Mouse (Mus musculus) cerebellum, adult 9-10 months (tissue): Measurements from ENCODE around the gene Mapk8ip1.

Experiments
- DNase-seq: peaks from one replicate; pipeline ENCODE4 v3.0.0; 2022

Gene Mapk8ip1

GRCm38 (mm10) chr2:92370821-92371805, 29.9 kb downstream of the Mapk8ip1 start:
- peak; percentile 47 for DNase-seq

DNA sequence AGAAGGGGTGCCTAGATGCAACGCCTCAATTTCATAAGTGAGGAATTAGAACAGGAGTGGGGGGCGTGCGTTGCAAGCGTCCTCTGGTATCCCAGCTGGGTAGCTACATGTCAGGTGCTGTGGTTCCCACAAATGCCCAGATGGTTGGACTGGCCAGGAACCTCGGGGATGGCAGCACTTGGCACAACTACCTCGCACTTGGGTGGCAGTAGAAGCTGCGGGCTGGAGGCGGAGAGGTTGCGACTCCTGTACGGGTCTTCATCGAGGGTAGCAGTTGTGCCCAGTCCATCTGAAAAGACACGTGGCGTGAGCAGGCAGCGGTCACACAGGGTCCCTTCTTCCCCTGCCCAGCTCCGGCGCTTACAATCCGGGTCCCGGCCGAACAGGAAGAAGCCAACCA, 30.7 kb downstream of the Mapk8ip1 start:
- peak; percentile 51 for DNase-seq

DNA sequence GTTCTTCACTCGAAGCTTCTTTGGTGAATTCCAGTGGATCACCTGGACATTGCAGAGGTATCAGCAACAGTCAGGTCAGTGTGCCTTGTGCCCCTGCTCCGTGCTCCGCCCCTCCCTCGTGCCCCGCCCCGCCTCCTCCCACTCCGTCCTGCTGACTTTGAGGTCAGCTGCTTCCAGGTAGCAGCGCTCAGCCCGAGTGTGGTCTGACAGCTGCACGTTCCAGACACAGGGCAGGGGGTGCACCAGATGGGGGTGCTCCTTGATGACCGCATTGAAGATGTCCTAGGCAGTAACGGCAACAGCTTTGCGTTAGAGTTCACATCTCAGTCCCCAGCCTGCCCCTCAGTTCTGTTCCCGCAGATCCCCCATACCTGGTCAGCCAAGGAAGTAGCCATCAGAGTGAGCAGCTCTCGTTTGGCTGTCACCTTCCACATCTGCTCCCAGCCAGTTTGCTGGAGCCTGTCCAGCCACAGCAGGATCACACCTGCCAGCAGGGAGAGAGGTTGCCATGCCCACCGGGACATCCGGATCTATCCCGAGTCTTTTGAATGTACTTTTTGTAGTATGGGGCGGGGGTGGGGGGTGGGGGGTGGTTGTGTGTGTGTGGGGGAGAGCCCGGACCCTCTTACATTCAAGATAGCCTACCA, 33.6 kb downstream of the Mapk8ip1 start:
- DNase-seq = no peak

DNA sequence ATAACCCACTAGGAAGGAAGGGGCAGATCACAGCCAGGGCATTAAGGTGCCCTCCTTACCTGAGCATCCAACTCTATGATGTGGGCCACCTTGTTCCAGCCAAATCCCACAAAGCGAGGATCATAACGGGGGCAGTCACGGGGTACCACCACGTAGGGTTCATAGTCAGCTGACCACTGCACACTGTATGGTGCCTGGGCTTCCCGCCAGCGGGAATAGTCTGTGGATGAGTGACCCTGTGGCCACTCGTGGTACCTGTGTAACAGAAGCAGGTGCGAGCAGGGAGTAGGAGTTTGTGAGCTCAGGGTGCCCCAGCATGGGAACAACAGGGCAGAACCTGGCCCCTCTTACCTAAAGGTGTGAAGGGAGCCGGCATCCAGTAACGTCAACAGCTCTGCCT, 35.5 kb downstream of the Mapk8ip1 start:
- DNase-seq = no peak

GRCm38 (mm10) chr2:92364086-92364485, 37.0 kb downstream of the Mapk8ip1 start:
- no peak for DNase-seq

DNA sequence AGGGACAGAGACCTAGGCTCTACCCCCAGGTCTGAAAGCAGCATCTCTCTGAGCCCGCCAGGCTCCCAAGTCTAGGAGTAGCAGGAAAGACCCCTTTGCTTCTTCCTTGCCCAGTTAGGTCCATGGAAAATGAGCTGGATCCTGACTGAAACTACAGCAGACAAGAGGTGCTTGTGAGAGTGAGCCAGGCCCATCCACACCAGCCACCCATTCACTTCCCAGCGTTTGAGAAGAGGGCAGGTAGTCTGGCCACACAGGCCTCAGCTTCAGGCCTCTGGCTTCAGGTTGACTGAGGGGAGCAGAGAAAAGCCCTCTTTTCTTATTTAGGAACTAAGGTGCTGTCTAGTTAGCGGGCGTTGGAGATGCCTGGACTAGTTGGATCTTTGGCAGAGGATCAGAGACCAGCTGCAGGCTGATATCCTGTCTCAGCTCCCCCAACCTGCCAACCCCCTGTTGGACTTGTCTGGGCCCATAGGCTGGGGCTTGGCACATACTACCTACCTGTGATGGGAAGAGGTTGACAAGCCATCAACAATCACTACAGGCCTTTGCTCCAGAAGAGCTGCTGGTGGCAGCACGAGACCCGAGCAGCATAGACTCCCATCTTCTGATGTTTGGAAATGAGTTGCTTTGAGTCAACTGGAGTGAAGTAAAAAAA, 38.4 kb downstream of the Mapk8ip1 start:
- DNase-seq = no peak

GRCm38 (mm10) chr2:92361795-92362194, 39.3 kb downstream of the Mapk8ip1 start:
- DNase-seq = no peak

DNA sequence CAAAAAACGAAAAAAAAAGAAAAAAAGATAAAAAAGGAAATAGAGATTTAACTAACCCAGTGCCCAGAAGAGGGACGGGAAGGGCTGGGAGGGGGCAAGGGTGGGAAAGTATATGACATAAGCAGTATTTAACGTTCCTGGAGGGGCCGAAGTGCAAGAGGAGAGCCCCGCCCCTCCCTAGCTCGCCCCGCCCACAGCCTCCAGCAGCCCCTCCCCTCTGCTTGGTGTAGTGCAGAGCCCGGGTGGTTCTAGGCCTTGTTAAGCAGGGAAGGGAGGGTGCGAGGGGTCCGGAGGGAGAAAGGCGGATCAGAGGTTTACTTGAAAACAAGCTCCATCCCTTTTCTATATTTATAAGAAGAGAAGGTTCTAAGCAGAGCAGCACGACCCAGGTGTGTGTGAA, 40.2 kb downstream of the Mapk8ip1 start:
- DNase-seq = no peak

DNA sequence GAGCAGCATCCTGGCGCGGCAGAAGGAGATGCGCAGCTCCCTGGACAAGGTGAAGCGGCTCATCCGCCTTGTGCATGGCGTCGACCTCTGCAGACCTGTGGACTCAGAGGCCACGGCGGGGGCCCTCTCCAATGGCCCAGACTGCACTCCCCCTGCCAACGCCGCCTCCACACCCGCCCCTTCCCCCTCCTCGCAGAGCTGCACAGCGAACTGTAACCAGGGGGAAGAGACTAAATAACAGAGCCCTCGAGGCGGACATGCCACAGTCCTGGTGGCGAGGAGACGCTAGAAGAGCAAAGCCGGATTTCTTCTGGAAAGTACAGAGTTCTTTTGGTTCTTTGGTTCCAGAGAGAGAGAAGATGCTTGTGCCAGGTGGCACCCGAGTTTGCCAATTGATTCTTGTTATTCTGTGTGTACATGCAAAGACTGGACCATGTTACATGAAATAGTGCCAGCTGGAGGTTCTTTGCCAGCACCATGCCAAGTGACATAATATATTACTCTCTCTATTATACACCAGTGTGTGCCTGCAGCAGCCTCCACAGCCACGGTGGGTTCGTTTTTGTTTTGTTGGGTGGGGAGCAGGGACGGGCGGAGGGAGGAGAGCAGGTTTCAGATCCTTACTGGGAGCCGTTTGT, 40.8 kb downstream of the Mapk8ip1 start:
- peak; percentile 59 for DNase-seq

- peak; percentile 48 for DNase-seq
Measured at GRCm38 (mm10) chr2:92359301-92359700, 41.8 kb downstream of the Mapk8ip1 start.

GRCm38 (mm10) chr2:92354224-92354623, 46.8 kb downstream of the Mapk8ip1 start:
- no peak for DNase-seq

DNA sequence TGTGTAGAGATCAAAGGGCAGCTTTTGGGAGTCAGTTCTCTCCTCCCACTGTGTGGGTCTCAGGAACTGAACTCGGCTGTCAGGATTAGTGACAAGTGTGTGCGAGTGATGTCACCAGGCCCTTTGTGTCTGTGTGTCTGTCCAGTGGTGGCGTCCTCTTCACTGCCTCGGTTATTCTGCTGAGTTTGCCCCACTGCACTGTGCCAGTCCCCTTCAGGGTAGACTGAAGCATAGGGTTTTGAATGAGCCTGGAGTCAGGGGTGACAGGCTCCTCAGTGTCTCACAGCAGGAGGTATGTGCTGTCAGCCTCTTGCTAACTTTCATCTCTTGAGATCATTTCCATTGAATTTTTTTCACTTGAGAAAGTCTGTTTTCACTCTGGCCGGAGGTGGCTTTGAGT, 47.7 kb downstream of the Mapk8ip1 start:
- no peak for DNase-seq

- DNase-seq = no peak
Measured at GRCm38 (mm10) chr2:92350686-92351085, 50.4 kb downstream of the Mapk8ip1 start.

GRCm38 (mm10) chr2:92349589-92350425, 51.3 kb downstream of the Mapk8ip1 start:
- DNase-seq = no peak

- DNase-seq = no peak
Measured at GRCm38 (mm10) chr2:92347191-92347590, 53.9 kb downstream of the Mapk8ip1 start.

DNA sequence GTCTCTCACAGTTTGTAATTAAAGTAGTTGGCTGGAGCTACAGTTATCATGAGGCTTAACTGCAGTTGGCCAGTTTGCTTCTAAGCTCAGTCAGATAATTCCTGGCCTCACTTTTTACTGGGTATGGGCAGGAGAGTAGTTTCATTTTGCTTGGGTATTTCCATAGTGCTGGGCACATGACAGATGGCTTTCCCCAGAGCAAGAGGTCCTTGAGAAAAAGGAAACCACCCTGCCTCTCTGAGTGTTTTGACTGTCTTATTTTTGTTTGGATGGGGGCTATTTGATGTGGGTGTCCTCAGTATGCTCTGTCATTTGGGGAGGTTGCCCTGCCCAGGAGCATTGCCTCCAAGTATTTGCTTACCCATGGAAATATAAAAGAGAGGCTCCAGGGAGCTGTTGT, 58.6 kb downstream of the Mapk8ip1 start:
- DNase-seq = no peak
